Mouse (Mus musculus) ES-CJ7 (cell line): Measurements from ENCODE around the gene Zfx.

ENCODE experiments used
- DNase-seq: peaks from one replicate; pipeline ENCODE4 v3.0.0; 2011; ENCODE audit warnings: low read depth, low spot score

The Zfx gene

DNA sequence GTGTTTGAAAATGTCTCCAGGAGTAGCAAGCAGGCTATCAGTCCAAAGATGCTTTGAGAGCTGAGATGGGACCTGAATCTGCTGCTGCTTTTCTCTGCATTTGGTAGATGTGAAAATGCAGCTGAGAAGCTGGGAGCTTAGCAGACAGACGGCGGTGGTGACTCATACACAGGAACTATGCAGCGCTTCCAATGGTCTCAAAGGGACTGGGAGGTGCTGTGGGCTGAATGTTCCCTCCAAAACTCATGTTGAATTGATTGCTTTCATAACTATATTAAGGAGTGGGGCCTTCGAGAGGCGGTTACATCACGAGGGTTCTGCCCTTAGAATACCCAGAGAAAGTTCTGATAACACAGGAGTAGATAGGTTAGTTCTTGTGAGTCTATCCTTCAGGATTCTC, 62.3 kb downstream of the Zfx start:
- no peak for DNase-seq

DNA sequence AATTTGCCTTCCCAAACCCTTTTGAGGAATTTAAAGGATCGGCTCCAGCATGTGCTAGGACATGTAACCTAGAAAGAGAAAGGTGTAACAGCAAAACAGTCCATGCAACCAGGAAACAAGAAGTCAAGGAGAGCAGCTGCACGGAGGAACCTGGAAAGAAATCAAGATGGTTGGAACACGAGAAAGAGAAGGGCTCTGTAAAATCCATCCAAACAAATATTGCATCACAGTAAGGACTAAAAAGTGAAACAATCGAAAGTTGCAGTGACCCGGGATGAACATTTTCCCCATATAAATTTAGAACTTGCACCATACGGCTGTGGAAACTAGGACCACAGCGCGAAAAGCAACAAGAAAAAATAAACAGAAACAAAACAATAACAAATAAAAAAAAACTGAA, 62.8 kb downstream of the Zfx start:
- no peak for DNase-seq

DNA sequence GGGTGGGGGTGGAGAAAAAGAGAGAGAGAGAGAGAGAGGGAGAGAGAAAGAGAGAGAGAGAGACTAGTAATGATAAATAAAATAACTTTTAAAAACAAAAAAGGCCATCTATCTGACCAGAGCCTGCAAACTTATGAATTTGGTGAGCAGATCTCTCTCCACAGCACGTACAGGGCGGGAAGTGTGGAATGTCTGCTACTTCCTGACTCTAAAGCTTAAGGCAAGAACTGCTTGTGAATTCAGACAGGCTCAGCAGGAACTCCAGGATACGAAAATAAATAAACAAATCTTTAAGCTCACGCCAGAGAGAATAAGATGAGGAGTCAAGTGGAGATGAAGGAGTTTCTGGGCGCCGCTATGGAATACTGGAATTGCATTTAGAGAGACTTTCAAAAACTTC, 64.8 kb downstream of the Zfx start:
- DNase-seq, result no peak

DNA sequence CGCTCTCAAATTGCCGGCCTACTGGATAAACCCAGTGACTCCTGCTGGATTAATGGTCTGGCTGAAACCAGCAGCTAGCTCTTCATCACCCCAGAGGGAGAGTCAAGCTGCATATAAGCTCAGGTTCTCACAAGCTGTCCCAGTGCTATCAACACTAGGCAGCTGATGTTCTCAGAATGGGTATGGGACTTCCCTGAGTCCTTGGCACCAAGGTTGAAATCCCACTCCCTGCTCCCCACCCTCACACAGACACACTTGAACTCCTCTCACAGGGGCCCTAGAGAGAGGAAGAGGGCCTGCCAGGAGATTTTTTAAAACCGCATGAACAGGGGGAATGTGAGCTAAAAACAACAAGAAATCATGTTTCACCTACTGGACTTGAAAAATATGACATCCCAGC, 74.5 kb downstream of the Zfx start:
- no peak for DNase-seq

DNA sequence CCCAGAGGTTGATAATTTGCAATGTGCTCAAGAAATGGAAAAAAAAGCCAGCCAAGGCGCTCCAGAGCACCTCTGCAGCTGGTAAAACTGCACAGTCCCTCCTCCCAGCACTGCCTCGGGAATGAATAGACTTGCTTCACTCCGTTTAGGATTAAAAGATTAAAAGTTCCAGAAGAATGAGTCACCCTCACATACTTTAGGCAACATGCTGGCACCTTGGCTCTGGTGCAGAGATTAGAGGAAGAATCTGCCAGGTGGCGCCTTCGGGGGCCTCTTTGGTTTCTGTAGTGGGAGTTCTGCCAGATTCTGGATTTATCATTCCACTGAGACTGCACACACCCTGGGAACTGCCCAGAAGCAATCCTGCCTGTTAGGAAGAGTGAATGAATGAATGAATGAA, 75.5 kb downstream of the Zfx start:
- no peak for DNase-seq

DNA sequence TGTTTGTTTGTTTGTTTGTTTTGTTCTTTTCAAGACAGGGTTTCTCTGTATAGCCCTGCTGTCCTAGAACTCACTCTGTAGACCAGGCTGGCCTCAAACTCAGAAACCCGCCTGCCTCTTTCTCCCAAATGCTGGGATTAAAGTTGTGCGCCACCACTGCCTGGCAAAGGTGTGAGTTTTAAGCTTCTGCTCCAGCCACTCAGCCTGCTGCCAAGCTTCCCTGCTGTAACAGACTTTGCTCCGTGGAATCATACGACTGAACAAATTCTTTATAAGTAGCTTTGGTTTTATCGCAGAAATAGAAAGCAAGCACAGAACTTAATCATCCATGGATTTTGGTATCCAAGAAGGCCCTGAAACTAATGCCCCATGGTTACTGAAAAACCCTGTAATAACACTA, 76.1 kb downstream of the Zfx start:
- DNase-seq, result no peak

DNA sequence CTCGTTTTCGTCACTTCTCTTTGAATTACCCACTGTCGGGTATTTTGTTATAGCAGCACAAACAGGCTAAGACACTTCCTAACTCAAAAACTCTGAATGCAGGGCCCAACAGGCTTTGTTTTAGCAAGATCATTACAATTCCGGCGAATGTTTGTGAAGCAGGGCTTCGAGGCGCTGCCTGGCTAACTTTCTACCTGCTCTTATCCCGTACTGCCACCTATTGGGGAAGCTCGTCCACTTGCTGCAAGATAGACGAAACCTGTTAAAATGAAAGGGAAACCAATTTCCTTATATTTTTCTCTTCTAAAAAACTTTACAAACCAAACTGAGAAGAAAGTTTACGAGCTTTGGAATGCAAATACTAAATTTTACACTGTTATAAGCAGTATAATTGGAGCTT, 90.6 kb downstream of the Zfx start:
- peak; percentile 43 for DNase-seq

DNA sequence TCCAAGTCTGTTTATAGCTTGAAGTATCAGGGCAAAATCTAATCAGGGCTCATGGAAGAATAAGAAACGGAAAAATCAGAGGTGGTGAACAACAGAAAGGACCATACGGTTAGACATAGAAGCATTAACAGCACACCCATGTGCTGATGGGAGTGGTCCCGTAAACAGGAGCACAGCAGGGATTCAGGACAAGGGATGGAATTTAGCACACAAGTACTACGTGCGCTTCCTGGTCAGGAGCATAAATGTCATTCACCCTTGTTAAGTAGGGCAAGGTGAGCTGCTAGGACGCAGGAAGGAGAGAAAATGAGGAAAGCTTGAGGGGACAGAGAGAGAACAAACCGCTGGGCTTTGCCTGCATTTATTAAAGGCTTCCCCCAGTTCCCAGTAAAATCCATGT, 93.4 kb downstream of the Zfx start:
- DNase-seq, result peak; percentile 22
